Mouse (Mus musculus): ENCODE measurements around the gene Tmem100.

DNA sequence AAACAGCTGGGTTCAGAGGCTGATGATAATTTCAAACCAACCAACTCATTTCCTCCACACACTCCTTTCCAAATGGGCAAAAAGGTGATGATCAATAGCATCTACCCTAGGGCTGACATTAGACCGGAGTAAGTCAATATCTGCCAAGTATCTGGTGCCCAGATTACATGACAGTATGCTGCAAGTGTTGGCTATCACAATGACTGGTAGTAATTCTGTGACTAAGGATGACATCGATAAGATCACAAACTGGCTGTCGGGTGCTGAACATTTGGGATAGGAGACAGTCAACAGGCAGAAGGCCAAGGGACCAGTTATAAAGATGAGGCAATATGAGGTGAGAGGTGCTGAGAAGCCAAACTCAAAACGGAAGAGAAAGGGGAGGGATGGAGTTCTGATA is 29.5 kb upstream of the Tmem100 start:
- TF ChIP-seq POLR2A (IDR thresholded peaks at IDR 0.05; ENCODE audit: insufficient read depth, low read depth, low read length) (no peak), CTCF (IDR thresholded peaks at IDR 0.05) (no peak), EP300 (IDR thresholded peaks at IDR 0.05; ENCODE audit: insufficient read depth, low read depth, low read length) (no peak)
